Mouse (Mus musculus): Measurements from ENCODE around the gene Selenok.

- TF ChIP-seq TAL1 (IDR thresholded peaks at IDR 0.05; ENCODE audit: low read length): no peak
- no peak for TF ChIP-seq GATA1 (IDR thresholded peaks at IDR 0.05; ENCODE audit: low read length)
These were observed 49.8 kb downstream of the Selenok start for GRCm38 (mm10) chr14:30017794-30018462.
